Mouse (Mus musculus): ENCODE measurements around the gene Snx9. TPM values are rescaled to one million over a fixed set of nuclear protein-coding genes. Genes with fewer than 3 reads are reported as not detected.

Snx9 gene
- polyA plus RNA-seq, 1 experiment, result 24.7 TPM

DNA sequence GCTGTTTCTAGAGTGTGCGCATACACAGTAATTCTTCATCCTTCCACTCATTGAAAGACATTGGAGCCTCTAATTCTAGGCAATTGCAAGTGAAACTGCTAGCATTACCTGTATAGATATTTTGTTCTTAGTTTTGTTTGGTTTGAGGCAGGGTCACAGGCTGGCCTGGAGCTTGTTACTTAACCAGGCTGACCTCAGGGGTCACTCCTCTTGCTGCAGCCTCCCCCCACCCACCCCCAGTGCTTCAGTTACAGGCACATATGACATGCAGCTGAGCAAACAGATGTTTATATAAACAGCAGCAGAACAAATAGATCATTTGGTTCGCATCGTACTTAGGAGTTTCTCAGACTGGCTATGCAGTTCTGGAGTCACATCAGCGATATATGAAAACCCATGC lies 71.7 kb downstream of the Snx9 start:
- H3K36me3 ChIP-seq (ENCODE audit: control insufficient read depth, insufficient read depth), result peaks cover 22% of the 10 kb centered on the region

DNA sequence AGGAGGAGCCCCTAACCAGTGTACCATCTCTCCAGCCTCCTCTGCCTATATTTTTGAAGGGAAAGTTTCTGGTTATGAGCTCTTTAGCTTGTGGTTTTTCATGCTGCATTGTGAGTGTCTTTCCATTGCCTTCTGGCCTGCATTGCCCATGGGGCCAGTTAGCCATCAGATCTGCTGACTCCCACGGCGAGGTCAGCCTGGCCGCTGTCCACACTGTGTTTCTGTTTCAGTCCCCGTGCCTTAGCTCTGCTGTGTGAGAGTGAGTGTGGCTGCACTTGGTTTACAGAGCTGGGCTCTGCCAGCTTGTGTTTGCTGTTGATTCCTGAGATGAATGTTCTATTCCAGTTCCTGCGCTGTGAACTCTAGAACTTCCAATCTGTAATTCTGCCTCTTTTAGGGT lies 73.1 kb downstream of the Snx9 start:
- Histone ChIP-seq H3K27me3 (ENCODE audit: control insufficient read depth, insufficient read depth, insufficient read length) (no peaks in the 10 kb centered on the region), H3K4me3 (no peak overlapping the region), H3K36me3 (ENCODE audit: control insufficient read depth, insufficient read depth) (peaks cover 21% of the 10 kb centered on the region), H3K79me2 (ENCODE audit: control insufficient read depth, insufficient read depth) (no peaks in the 10 kb centered on the region), H3ac (ENCODE audit: control insufficient read depth, insufficient read length) (no peak overlapping the region), H3K4me2 (ENCODE audit: low read depth) (no peak overlapping the region)
- TF ChIP-seq TCF12 (IDR thresholded peaks at IDR 0.05; ENCODE audit: insufficient read depth, poor library complexity, severe bottlenecking) (no peak), REST (IDR thresholded peaks at IDR 0.05; ENCODE audit: insufficient read depth, insufficient read length) (peak; percentile 24)

More for the DNA sequence above, 71.7 kb downstream of the Snx9 start:
- H3K27me3 ChIP-seq (ENCODE audit: control insufficient read depth, insufficient read depth, insufficient read length), result no peaks in the 10 kb centered on the region
- H3K79me2 ChIP-seq (ENCODE audit: control insufficient read depth, insufficient read depth), result no peaks in the 10 kb centered on the region
- TF ChIP-seq MYOG (IDR thresholded peaks at IDR 0.05; ENCODE audit: control insufficient read depth in 1 of 3, insufficient read depth in 1 of 3, insufficient read length in 2 of 3, low read depth in 2 of 3), result no peak
- TF ChIP-seq SRF (IDR thresholded peaks at IDR 0.05; ENCODE audit: control insufficient read depth, insufficient read length, low read depth), result no peak
- TF ChIP-seq E2F4 (IDR thresholded peaks at IDR 0.05; ENCODE audit: insufficient read depth), result no peak
- TF ChIP-seq TCF12 (IDR thresholded peaks at IDR 0.05; ENCODE audit: insufficient read depth, poor library complexity, severe bottlenecking), result no peak
- no peak for TF ChIP-seq USF1 (IDR thresholded peaks at IDR 0.05; ENCODE audit: low read depth)
- no peak for TF ChIP-seq REST (IDR thresholded peaks at IDR 0.05; ENCODE audit: insufficient read depth, insufficient read length)
- TF ChIP-seq MYOD1 (IDR thresholded peaks at IDR 0.05; ENCODE audit: control insufficient read depth in 1 of 3, insufficient read length in 2 of 3, low read depth in 2 of 3), result no peak
- no peak for TF ChIP-seq POLR2AphosphoS2 (IDR thresholded peaks at IDR 0.05; ENCODE audit: insufficient read length, low read depth)
- no peak for TF ChIP-seq POLR2A (IDR thresholded peaks at IDR 0.05; ENCODE audit: insufficient read length, low read depth)
- TF ChIP-seq MAX (IDR thresholded peaks at IDR 0.05; ENCODE audit: low read depth), result no peak
- no peak for TF ChIP-seq TCF3 (IDR thresholded peaks at IDR 0.05; ENCODE audit: insufficient read length, low read depth)
- TF ChIP-seq CEBPB (IDR thresholded peaks at IDR 0.05; ENCODE audit: insufficient read depth, poor library complexity, severe bottlenecking), result no peak
- no peak overlapping the region for H3K4me2 ChIP-seq (ENCODE audit: low read depth)
- no peak overlapping the region for H3ac ChIP-seq (ENCODE audit: control insufficient read depth, insufficient read length)
- H3K4me3 ChIP-seq, result no peak overlapping the region

DNA sequence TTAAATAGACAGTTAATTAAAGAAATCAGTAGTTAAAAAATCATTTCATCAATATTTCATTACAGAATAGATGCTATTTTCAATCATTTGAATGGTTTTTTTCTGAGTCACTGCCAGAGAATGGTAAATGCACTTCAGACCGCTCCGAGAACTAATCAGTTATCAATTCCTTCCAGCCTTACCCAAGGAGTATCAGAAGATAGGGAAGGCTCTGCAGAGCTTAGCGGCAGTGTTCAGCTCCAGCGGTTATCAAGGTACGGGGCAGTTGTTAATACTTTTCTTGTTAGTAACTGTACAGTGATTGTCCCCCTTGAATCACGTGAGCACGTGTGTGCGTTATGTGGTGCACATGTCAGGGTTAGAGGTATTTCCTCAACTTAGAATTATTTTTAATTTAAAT lies 80.8 kb downstream of the Snx9 start:
- Histone ChIP-seq H3K27me3 (ENCODE audit: control insufficient read depth, insufficient read depth, insufficient read length) (no peaks in the 10 kb centered on the region), H3ac (ENCODE audit: control insufficient read depth, insufficient read length) (no peak overlapping the region), H3K4me3 (no peak overlapping the region), H3K4me2 (ENCODE audit: low read depth) (no peak overlapping the region), H3K79me2 (ENCODE audit: control insufficient read depth, insufficient read depth) (no peaks in the 10 kb centered on the region), H3K36me3 (ENCODE audit: control insufficient read depth, insufficient read depth) (peaks cover 18% of the 10 kb centered on the region)
- TF ChIP-seq E2F4 (IDR thresholded peaks at IDR 0.05; ENCODE audit: insufficient read depth), result no peak
- TF ChIP-seq REST (IDR thresholded peaks at IDR 0.05; ENCODE audit: insufficient read depth, insufficient read length), result no peak
- no peak for TF ChIP-seq POLR2AphosphoS2 (IDR thresholded peaks at IDR 0.05; ENCODE audit: insufficient read length, low read depth)
- no peak for TF ChIP-seq TCF3 (IDR thresholded peaks at IDR 0.05; ENCODE audit: insufficient read length, low read depth)
- no peak for TF ChIP-seq TCF12 (IDR thresholded peaks at IDR 0.05; ENCODE audit: insufficient read depth, poor library complexity, severe bottlenecking)
- TF ChIP-seq CEBPB (IDR thresholded peaks at IDR 0.05; ENCODE audit: insufficient read depth, poor library complexity, severe bottlenecking), result no peak
- no peak for TF ChIP-seq SRF (IDR thresholded peaks at IDR 0.05; ENCODE audit: control insufficient read depth, insufficient read length, low read depth)
- TF ChIP-seq POLR2A (IDR thresholded peaks at IDR 0.05; ENCODE audit: insufficient read length, low read depth), result no peak
- no peak for TF ChIP-seq MAX (IDR thresholded peaks at IDR 0.05; ENCODE audit: low read depth)

DNA sequence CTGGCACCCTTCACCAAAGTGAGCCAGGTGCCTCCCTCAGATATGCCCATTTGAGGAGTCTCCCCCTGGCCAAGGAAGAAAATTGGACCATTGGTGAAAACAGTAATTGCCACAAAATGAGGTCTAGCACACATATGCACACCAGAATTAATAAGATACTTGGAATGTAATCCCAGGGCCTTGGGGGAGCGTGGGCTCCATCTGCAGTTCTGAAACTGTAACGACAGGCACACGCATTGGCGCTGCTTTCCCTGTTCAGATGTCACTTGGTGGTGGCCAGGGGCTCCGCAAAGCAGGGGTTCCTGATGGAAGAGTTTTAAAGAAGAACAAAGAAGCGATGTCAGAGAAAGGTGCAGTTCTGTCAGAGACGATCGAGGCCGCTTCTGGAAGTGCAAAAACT lies 82.2 kb downstream of the Snx9 start:
- peaks cover 13% of the 10 kb centered on the region for H3K36me3 ChIP-seq (ENCODE audit: control insufficient read depth, insufficient read depth)
- TF ChIP-seq TCF3 (IDR thresholded peaks at IDR 0.05; ENCODE audit: insufficient read length, low read depth) (no peak), SRF (IDR thresholded peaks at IDR 0.05; ENCODE audit: control insufficient read depth, insufficient read length, low read depth) (no peak), MYOD1 (IDR thresholded peaks at IDR 0.05; ENCODE audit: control insufficient read depth in 1 of 3, insufficient read length in 2 of 3, low read depth in 2 of 3) (no peak)
- no peaks in the 10 kb centered on the region for H3K79me2 ChIP-seq (ENCODE audit: control insufficient read depth, insufficient read depth)
- no peak overlapping the region for H3K4me2 ChIP-seq (ENCODE audit: low read depth)
- no peak overlapping the region for H3ac ChIP-seq (ENCODE audit: control insufficient read depth, insufficient read length)
- no peaks in the 10 kb centered on the region for H3K27me3 ChIP-seq (ENCODE audit: control insufficient read depth, insufficient read depth, insufficient read length)
- H3K4me3 ChIP-seq, result no peak overlapping the region

DNA sequence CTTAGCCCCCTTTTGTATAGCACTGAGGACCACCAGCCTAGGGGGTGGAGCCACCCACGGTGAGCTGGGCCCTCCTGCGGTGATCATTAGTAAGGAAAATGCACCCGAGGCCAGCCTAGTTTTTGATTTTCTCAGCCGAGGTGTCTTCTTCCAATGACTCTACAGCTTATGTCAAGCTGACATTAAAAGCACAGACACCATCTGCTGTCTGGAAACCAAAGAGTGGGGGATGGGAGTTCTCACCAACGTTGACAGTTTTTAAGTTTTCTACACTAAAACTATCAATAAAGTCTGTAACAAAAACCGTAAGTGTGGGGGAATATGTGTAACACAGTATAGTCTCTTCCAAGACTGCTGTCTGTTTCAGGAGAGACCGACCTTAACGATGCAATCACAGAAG lies 83.1 kb downstream of the Snx9 start:
- Histone ChIP-seq H3K36me3 (ENCODE audit: control insufficient read depth, insufficient read depth) (peaks cover 18% of the 10 kb centered on the region), H3K4me3 (no peak overlapping the region), H3K4me2 (ENCODE audit: low read depth) (no peak overlapping the region), H3ac (ENCODE audit: control insufficient read depth, insufficient read length) (no peak overlapping the region), H3K79me2 (ENCODE audit: control insufficient read depth, insufficient read depth) (no peaks in the 10 kb centered on the region), H3K27me3 (ENCODE audit: control insufficient read depth, insufficient read depth, insufficient read length) (no peaks in the 10 kb centered on the region)
- TF ChIP-seq SRF (IDR thresholded peaks at IDR 0.05; ENCODE audit: control insufficient read depth, insufficient read length, low read depth) (no peak), MYOD1 (IDR thresholded peaks at IDR 0.05; ENCODE audit: control insufficient read depth in 1 of 3, insufficient read length in 2 of 3, low read depth in 2 of 3) (no peak), POLR2A (IDR thresholded peaks at IDR 0.05; ENCODE audit: insufficient read length, low read depth) (no peak), E2F4 (IDR thresholded peaks at IDR 0.05; ENCODE audit: insufficient read depth) (no peak), MYOG (IDR thresholded peaks at IDR 0.05; ENCODE audit: control insufficient read depth in 1 of 3, insufficient read depth in 1 of 3, insufficient read length in 2 of 3, low read depth in 2 of 3) (no peak), MAX (IDR thresholded peaks at IDR 0.05; ENCODE audit: low read depth) (no peak), CEBPB (IDR thresholded peaks at IDR 0.05; ENCODE audit: insufficient read depth, poor library complexity, severe bottlenecking) (no peak), TCF3 (IDR thresholded peaks at IDR 0.05; ENCODE audit: insufficient read length, low read depth) (no peak), POLR2AphosphoS2 (IDR thresholded peaks at IDR 0.05; ENCODE audit: insufficient read length, low read depth) (no peak), REST (IDR thresholded peaks at IDR 0.05; ENCODE audit: insufficient read depth, insufficient read length) (no peak)

All from myocyte (in vitro differentiated cells).